Mouse (Mus musculus): Measurements from ENCODE around the gene Nrbp1. TPM values are rescaled to one million over a fixed set of nuclear protein-coding genes. Genes with fewer than 3 reads are reported as not detected.
"Not testable (repeated sequence)": the region's sequence is repeated elsewhere in the genome, so short reads cannot be mapped to it uniquely, and the experiment has no call there.

The Nrbp1 gene
- polyA plus RNA-seq, 1 experiment, result 148 TPM

DNA sequence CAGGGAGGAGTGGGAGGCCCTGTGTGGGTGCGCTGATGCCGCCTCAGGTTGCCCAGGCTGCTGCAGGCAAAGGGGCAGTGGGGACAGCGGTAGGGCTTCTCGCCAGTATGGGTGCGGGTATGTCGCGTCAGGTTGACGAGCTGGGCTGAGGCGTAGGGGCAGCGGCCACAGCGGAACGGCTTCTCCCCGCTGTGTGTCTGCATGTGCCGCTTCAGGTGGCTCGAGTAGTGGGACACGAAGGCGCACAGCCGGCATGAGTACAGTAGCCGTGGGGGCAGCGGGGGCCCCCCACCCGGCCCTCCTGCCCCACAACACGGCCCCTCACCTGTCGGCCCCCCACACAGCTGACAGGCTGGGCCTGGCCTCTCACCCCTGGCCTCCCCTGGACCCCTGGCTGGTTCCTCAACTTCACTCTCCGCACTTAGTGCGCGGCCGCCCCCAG lies 40.3 kb upstream of the Nrbp1 start:
- Histone ChIP-seq H3K27ac (ENCODE audit: insufficient read depth, low read length) (no peak overlapping the region), H3K36me3 (ENCODE audit: control insufficient read depth, insufficient read depth, low read length) (peaks cover 54% of the 10 kb centered on the region), H3K4me3 (ENCODE audit: extremely low read depth, insufficient read depth, insufficient read length) (no peak overlapping the region), H3K27me3 (ENCODE audit: control insufficient read depth, insufficient read depth, low read length) (no peaks in the 10 kb centered on the region), H3K4me1 (ENCODE audit: control insufficient read depth, insufficient read depth, insufficient read length) (peaks cover 11% of the 10 kb centered on the region)
- DNase-seq (ENCODE audit: low read depth in 1 of 2, low spot score in 2 of 2), result no peak
- 90% methylated on average over 27 of the region's 27 CpGs for WGBS
- TF ChIP-seq POLR2A (IDR thresholded peaks at IDR 0.05; ENCODE audit: low read depth, low read length) (no peak), CTCF (IDR thresholded peaks at IDR 0.05; ENCODE audit: extremely low read depth, insufficient read depth, insufficient read length, insufficient replicate concordance) (no peak)

GRCm38 (mm10) chr5:31201042-31201741 lies 39.5 kb upstream of the Nrbp1 start:
- peak overlapping the region; percentile 67 for H3K4me3 ChIP-seq (ENCODE audit: extremely low read depth, insufficient read depth, insufficient read length)
- TF ChIP-seq POLR2A (IDR thresholded peaks at IDR 0.05; ENCODE audit: low read depth, low read length) (no peak), CTCF (IDR thresholded peaks at IDR 0.05; ENCODE audit: extremely low read depth, insufficient read depth, insufficient read length, insufficient replicate concordance) (no peak)
- WGBS, result 3% methylated on average over 13 of the region's 13 CpGs
- H3K27me3 ChIP-seq (ENCODE audit: control insufficient read depth, insufficient read depth, low read length), result no peaks in the 10 kb centered on the region
- peak overlapping the region; percentile 72 for H3K27ac ChIP-seq (ENCODE audit: insufficient read depth, low read length)
- no peak for DNase-seq (ENCODE audit: low read depth in 1 of 2, low spot score in 2 of 2)
- H3K4me1 ChIP-seq (ENCODE audit: control insufficient read depth, insufficient read depth, insufficient read length), result peaks cover 11% of the 10 kb centered on the region
- peaks cover 53% of the 10 kb centered on the region for H3K36me3 ChIP-seq (ENCODE audit: control insufficient read depth, insufficient read depth, low read length)

DNA sequence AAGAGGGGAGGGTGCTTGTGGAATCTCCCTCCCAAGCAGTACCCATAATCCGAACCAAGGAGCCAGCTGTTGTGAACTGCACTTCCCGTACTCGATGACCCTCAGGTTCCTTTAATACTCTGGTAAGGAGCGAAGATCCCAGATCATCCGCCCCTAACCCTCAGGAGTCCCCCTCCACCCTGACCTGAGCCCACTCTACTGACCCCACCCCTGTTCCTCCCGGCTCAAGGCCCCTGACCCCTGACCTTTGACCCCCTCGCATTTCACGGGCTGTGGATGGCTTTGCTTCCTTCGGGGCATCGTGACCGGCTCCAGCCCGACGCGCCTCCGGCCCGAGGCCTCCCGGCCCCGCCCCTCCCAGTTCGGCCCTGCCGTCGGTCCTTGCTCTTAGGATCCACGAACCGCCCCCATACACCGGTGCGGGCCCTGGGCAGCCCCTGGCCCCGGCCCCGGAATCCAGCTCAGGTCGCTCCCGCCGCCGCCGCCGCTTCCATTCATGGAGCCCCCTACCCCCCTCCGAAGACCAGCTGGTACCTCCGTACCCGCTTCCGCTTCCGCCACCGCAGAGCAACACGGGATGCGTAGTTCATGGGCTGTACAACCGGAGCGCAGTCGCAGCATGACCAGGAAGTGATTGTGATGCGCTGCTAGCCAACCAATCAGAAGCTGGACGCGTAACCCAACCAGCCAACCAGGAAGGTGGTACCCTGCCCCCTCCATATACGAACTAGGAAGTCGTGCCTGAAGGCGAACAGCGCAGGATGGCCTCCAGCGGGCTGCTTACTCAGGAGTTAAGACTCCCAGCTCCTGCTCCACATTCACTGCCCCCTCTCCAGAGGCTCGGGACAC lies 38.7 kb upstream of the Nrbp1 start, which contains the start of gene Zfp513:
Zfp513 (minus strand) TSS at position 562 of the 849 bp plus-strand sequence.
- Histone ChIP-seq H3K36me3 (ENCODE audit: control insufficient read depth, insufficient read depth, low read length) (peaks cover 49% of the 10 kb centered on the region), H3K4me1 (ENCODE audit: control insufficient read depth, insufficient read depth, insufficient read length) (peaks cover 11% of the 10 kb centered on the region), H3K27me3 (ENCODE audit: control insufficient read depth, insufficient read depth, low read length) (no peaks in the 10 kb centered on the region), H3K4me3 (ENCODE audit: extremely low read depth, insufficient read depth, insufficient read length) (peak within 1 kb of the TSS; percentile 67), H3K27ac (ENCODE audit: insufficient read depth, low read length) (peak within 1 kb of the TSS; percentile 73)
- TF ChIP-seq CTCF (IDR thresholded peaks at IDR 0.05; ENCODE audit: extremely low read depth, insufficient read depth, insufficient read length, insufficient replicate concordance), result no peak
- TF ChIP-seq POLR2A (IDR thresholded peaks at IDR 0.05; ENCODE audit: low read depth, low read length), result peak; percentile 91
- WGBS, result 2% methylated on average over 52 of the region's 53 CpGs
- DNase-seq (ENCODE audit: low read depth in 1 of 2, low spot score in 2 of 2), result peak; percentile 93 to 97

GRCm38 (mm10) chr5:31202933-31203332 lies 37.7 kb upstream of the Nrbp1 start:
- Histone ChIP-seq H3K27me3 (ENCODE audit: control insufficient read depth, insufficient read depth, low read length) (no peaks in the 10 kb centered on the region), H3K4me1 (ENCODE audit: control insufficient read depth, insufficient read depth, insufficient read length) (peaks cover 11% of the 10 kb centered on the region), H3K4me3 (ENCODE audit: extremely low read depth, insufficient read depth, insufficient read length) (no peak overlapping the region), H3K27ac (ENCODE audit: insufficient read depth, low read length) (0 out of 2 replicates have a peak overlapping the region, but pooled peaks have one; percentile 73), H3K36me3 (ENCODE audit: control insufficient read depth, insufficient read depth, low read length) (peaks cover 45% of the 10 kb centered on the region)
- 93% methylated on average over 7 of the region's 7 CpGs for WGBS
- DNase-seq (ENCODE audit: low read depth in 1 of 2, low spot score in 2 of 2), result no peak
- TF ChIP-seq POLR2A (IDR thresholded peaks at IDR 0.05; ENCODE audit: low read depth, low read length) (no peak), CTCF (IDR thresholded peaks at IDR 0.05; ENCODE audit: extremely low read depth, insufficient read depth, insufficient read length, insufficient replicate concordance) (no peak)

DNA sequence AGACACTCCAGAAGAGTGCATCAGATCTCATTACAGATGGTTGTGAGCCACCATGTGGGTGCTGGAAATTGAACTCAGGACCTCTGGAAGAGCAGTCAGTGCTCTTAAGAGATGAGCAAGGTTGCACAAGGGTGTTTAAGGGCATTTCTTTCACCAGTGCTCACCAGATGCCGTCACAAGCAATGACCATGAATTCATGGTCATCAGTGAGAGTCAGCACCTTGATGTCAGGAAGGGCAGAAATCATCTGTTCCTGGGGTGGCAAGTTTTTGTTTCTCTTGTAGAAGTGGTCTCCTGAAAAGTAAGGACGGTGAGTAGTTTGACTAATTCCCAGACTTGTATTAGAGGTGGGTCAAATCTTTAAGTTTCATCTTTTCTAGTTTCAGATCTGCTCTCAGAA lies 36.8 kb upstream of the Nrbp1 start:
- no peak for DNase-seq (ENCODE audit: low read depth in 1 of 2, low spot score in 2 of 2)
- peaks cover 39% of the 10 kb centered on the region for H3K36me3 ChIP-seq (ENCODE audit: control insufficient read depth, insufficient read depth, low read length)
- H3K27ac ChIP-seq (ENCODE audit: insufficient read depth, low read length), result no peak overlapping the region
- TF ChIP-seq CTCF (IDR thresholded peaks at IDR 0.05; ENCODE audit: extremely low read depth, insufficient read depth, insufficient read length, insufficient replicate concordance) (no peak), POLR2A (IDR thresholded peaks at IDR 0.05; ENCODE audit: low read depth, low read length) (no peak)
- WGBS, result 93% methylated on average over 2 of the region's 2 CpGs
- H3K27me3 ChIP-seq (ENCODE audit: control insufficient read depth, insufficient read depth, low read length), result no peaks in the 10 kb centered on the region
- peaks cover 11% of the 10 kb centered on the region for H3K4me1 ChIP-seq (ENCODE audit: control insufficient read depth, insufficient read depth, insufficient read length)
- H3K4me3 ChIP-seq (ENCODE audit: extremely low read depth, insufficient read depth, insufficient read length), result no peak overlapping the region

DNA sequence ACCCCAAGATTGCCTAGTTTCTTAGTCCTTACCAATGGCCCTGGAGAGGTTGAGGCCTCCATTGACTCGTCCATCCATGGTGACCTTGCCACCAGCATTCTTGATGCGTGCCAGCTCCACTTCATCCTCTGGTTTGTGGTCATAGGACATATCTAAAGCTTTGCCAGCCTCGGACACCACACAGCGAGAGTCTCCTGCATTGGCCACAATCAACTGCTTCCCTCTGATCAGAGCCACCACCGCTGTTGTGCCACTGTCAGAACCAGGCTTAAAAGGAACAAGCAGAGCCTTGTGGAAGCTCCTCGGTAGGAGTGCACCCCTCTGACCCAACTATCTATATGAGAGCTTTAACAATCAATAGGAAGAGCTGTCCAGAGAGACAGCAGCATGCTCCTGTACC lies 36.2 kb upstream of the Nrbp1 start:
- Histone ChIP-seq H3K4me1 (ENCODE audit: control insufficient read depth, insufficient read depth, insufficient read length) (peaks cover 11% of the 10 kb centered on the region), H3K27me3 (ENCODE audit: control insufficient read depth, insufficient read depth, low read length) (no peaks in the 10 kb centered on the region), H3K27ac (ENCODE audit: insufficient read depth, low read length) (no peak overlapping the region), H3K4me3 (ENCODE audit: extremely low read depth, insufficient read depth, insufficient read length) (no peak overlapping the region), H3K36me3 (ENCODE audit: control insufficient read depth, insufficient read depth, low read length) (peaks cover 33% of the 10 kb centered on the region)
- no peak for TF ChIP-seq CTCF (IDR thresholded peaks at IDR 0.05; ENCODE audit: extremely low read depth, insufficient read depth, insufficient read length, insufficient replicate concordance)
- no peak for TF ChIP-seq POLR2A (IDR thresholded peaks at IDR 0.05; ENCODE audit: low read depth, low read length)
- no peak for DNase-seq (ENCODE audit: low read depth in 1 of 2, low spot score in 2 of 2)
- WGBS, result 93% methylated on average over 6 of the region's 6 CpGs

DNA sequence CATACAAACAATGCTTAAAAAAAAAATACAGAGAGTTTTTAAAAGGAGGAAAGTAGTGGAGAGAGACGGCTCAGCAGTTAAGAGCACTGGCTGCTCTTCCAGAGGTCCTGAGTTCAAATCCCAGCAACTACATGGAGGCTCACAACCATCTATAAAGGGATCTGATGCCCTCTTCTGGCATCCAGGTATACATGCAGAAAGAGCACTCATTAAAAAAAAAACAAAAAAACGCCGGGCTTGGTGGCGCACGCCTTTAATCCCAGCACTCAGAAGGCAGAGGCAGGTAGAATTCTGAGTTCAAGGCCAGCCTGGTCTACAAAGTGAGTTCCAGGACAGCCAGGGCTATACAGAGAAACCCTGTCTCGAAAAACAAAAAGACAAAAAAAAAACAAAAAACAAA lies 24.1 kb upstream of the Nrbp1 start:
- not testable (repeated sequence) for H3K27ac ChIP-seq (ENCODE audit: insufficient read depth, low read length); H3K4me1 ChIP-seq (ENCODE audit: control insufficient read depth, insufficient read depth, insufficient read length); H3K36me3 ChIP-seq (ENCODE audit: control insufficient read depth, insufficient read depth, low read length); DNase-seq (ENCODE audit: low read depth in 1 of 2, low spot score in 2 of 2); H3K27me3 ChIP-seq (ENCODE audit: control insufficient read depth, insufficient read depth, low read length); H3K4me3 ChIP-seq (ENCODE audit: extremely low read depth, insufficient read depth, insufficient read length)
- 83% methylated on average over 6 of the region's 6 CpGs for WGBS

Data from spleen, adult 2 months (tissue).